Mouse (Mus musculus): Measurements from ENCODE around the gene Dgkz. TPM values are rescaled to one million over a fixed set of nuclear protein-coding genes. Genes with fewer than 3 reads are reported as not detected.
A peak's percentile ranks its signal among the peaks of the same experiment; 100 is the strongest.

The Dgkz gene
- polyA plus RNA-seq (2014; fragmentation: Nextera tagmentation; extraction: Ambion mirVana), result 26.7 and 29.1 TPM in 2 replicates

DNA sequence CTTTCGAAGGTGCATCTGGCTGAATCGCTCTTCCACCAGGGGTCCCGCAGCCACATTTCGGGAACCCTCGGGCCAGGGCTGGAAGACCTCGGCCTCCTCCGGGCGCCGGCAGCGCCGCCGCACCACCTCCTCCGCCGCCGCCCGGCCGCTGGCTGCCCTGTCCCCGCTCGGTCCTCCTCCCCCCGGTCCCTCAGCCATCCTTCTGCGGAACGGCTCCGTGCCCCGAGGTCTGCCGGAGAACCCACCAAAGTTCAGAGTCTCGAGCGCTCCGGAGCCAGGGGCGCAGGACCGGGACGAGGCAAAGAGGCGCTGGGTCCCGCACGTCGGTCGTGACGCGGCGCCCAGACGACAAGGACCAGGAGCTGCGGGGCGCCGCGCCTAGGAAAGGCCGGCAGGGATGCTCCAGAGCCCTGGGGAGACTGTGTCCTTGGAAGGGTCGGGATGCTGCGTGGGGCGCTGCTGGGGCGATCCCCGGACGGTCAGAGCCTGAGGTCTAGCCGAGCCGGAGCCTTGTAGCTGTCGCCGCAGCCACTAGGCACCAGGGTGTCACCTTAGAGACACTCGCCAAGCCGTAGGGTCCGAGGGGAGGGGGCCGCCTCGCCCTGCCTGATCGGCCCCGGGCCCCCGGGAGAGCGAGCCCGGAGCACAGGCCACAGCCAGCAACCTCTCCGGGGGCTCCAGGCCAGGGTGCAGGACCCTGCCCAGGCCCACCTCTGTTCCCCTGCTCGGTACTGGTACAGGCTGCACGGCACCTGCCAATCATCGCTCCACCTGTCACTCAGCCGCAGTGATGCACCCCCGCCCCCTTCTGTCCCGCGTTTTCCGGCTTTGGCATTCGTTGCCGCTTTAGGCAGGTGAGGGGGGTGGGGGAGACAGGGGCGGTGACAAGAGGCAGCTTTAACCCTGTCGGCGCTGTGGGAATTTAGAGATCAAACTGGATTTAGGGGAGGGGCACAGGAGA, at the start of gene Dgkz:
Dgkz (minus strand) TSS at position 284 of the 961 bp plus-strand sequence.
- under 1% methylated on average over 77 of the region's 79 CpGs for WGBS
- Histone ChIP-seq H3K4me3 (ENCODE audit: low read depth, low read length) (peak within 1 kb of the TSS; percentile 38), H3K27me3 (replicated peaks; ENCODE audit: control insufficient read depth, insufficient read depth, low read length) (peaks cover 30% of the 10 kb centered on the region), H3K4me1 (ENCODE audit: control insufficient read depth, insufficient read depth, low read length) (peaks cover 40% of the 10 kb centered on the region), H3K9me3 (replicated peaks; ENCODE audit: control insufficient read depth, low read length) (no peaks in the 10 kb centered on the region), H3K4me2 (ENCODE audit: low read length) (peak within 1 kb of the TSS; percentile 56), H3K27ac (ENCODE audit: low read depth, low read length) (no peak within 1 kb of the TSS), H3K36me3 (ENCODE audit: control insufficient read depth, insufficient read depth, low read length) (no peaks in the 10 kb centered on the region), H3K9ac (ENCODE audit: low read length) (peak within 1 kb of the TSS; percentile 54)
- peak; percentile 37 for ATAC-seq
- DNase-seq (ENCODE audit: low spot score), result no peak

DNA sequence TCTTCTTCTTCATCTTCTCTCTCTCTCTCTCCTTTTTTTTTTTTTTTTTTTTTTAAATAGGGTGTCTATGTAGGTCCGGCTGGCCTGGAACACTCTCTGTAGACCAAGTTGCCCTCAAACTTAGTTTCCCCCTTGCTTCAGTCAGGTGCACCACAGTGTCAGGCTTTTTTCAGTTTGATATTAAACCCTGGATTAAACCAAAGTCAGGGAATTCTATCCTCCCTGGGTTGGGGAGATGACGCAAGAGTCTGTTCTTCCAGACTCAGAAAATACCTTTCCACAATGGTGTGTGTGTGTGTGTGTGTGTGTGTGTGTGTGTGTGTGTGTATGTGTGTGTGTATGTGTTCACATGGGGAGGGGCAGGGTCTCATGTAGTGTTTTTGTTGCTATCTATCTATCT, 49.5 kb upstream of the Dgkz start:
- H3K9ac ChIP-seq (ENCODE audit: low read length), result no peak overlapping the region
- H3K27ac ChIP-seq (ENCODE audit: low read depth, low read length), result no peak overlapping the region
- no peaks in the 10 kb centered on the region for H3K9me3 ChIP-seq (replicated peaks; ENCODE audit: control insufficient read depth, low read length)
- no peaks in the 10 kb centered on the region for H3K36me3 ChIP-seq (ENCODE audit: control insufficient read depth, insufficient read depth, low read length)
- no peak for DNase-seq (ENCODE audit: low spot score)
- no peak overlapping the region for H3K4me2 ChIP-seq (ENCODE audit: low read length)
- peaks cover 9% of the 10 kb centered on the region; the same call in 1 of the 2 replicates for H3K27me3 ChIP-seq (replicated peaks; ENCODE audit: control insufficient read depth, insufficient read depth, low read length)
- peaks cover 2% of the 10 kb centered on the region; the same call in 1 of the 2 replicates for H3K4me1 ChIP-seq (ENCODE audit: control insufficient read depth, insufficient read depth, low read length)
- ATAC-seq, result no peak
- no peak overlapping the region for H3K4me3 ChIP-seq (ENCODE audit: low read depth, low read length)
- WGBS, result 98% methylated on average over 2 of the region's 2 CpGs

DNA sequence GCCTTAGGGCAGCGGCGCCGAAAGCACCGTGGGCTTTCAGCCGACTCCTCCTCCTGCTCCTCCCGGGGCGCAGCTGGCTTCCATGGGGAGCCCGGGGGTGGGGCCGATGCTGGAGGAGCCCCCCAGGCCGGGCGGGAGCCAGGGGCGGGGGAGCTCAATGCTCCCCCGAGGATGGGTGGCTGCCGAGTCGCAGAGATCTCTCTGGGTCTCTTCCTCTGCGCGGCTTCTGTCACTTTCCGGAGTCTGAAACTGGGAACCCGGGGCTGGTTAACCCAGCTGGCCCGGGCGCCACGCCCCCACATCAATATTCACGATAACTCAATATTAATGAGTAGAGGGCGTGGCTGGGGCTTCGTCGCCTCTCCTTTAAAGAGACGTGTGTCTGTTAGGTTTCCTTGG, 48.6 kb upstream of the Dgkz start, which contains the start of gene Creb3l1:
Creb3l1 (minus strand) TSS at position 229 of the 399 bp plus-strand sequence.
- peak within 1 kb of the TSS; percentile 56 for H3K4me3 ChIP-seq (ENCODE audit: low read depth, low read length)
- no peaks in the 10 kb centered on the region for H3K36me3 ChIP-seq (ENCODE audit: control insufficient read depth, insufficient read depth, low read length)
- no peaks in the 10 kb centered on the region for H3K9me3 ChIP-seq (replicated peaks; ENCODE audit: control insufficient read depth, low read length)
- H3K27me3 ChIP-seq (replicated peaks; ENCODE audit: control insufficient read depth, insufficient read depth, low read length), result peaks cover 9% of the 10 kb centered on the region; the same call in 1 of the 2 replicates
- ATAC-seq (peak; percentile 69), DNase-seq (ENCODE audit: low spot score) (peak; percentile 86)
- 0% methylated on average over 20 of the region's 27 CpGs for WGBS
- H3K9ac ChIP-seq (ENCODE audit: low read length), result peak within 1 kb of the TSS; percentile 62
- no peak within 1 kb of the TSS for H3K27ac ChIP-seq (ENCODE audit: low read depth, low read length)
- peak within 1 kb of the TSS; percentile 97 for H3K4me2 ChIP-seq (ENCODE audit: low read length)
- H3K4me1 ChIP-seq (ENCODE audit: control insufficient read depth, insufficient read depth, low read length), result peaks cover 2% of the 10 kb centered on the region; the same call in 1 of the 2 replicates

DNA sequence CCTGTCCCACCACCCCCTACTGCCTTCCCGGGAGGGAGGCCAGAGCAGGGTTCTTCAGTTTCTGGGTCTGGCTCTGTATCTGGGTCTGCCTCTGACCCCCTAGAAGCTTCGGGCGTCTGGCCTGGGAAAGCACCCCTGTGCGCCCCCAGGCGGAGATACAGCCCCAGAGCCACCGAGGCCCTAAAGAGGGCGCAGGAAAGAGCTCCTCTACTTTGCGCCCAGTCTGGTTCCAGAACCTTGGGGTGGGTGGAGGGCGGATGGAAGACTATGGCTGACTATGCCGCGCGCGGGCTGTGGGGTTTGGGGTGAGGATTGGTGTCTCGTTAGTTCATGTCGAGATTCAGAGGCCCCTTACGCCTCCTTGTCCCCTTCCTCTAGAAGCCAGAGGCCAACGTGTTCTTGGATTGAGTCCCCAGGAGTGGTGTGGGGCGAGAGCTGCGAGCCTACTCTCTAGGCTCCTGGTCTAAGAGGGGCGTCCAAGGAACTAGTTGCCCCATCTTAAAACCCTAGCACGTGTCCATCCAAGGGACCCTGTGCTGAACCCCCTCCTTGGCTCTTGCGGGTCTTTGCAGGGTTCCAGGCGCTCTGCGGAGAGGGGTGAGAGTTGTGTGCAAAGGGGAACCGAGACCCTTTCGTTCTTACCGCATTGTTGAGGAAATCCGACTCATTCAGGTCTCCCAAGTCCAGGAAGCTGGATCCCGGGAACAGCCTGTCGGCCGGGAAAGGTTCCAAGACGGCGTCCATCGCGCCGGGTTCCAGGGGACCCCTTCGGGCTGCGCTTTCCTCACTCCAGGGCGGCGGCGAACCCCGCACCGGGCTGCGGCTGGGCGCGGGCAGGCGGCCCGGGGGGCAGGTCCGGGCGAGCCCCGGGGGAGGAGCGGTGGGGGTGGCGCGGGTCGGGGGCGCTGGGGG, 48.0 kb upstream of the Dgkz start:
- H3K27me3 ChIP-seq (replicated peaks; ENCODE audit: control insufficient read depth, insufficient read depth, low read length), result peaks cover 9% of the 10 kb centered on the region; the same call in 1 of the 2 replicates
- peak overlapping the region; percentile 97 for H3K4me2 ChIP-seq (ENCODE audit: low read length)
- ATAC-seq, result peak; percentile 63

DNA sequence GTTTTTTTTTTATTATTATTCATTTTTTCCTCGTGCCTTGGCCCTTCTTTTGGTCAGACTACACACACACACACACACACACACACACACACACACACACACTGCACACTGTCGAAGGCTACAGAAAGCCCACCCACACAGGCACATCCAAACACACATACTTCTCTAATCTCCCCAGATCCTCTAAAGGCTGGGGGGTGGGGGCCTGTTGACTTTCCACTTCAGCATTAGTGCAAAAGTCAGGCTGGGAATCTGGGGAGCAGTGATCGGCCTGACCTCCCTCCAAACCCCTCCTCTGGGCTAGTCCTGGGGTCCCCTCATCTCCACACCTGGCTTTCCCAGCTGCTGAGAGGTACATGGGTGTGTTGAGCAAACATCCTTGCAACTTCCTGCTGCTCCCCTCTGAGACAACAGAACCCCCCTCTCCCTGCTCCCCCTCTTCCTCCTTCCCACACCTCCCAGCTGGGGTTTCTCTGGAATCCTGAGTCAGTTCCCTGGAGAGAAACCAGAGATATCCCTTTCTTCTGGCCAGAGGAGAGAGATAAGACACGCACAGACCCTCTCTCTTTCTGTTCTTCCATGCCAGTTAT, 45.1 kb upstream of the Dgkz start:
- H3K9me3 ChIP-seq (replicated peaks; ENCODE audit: control insufficient read depth, low read length), result no peaks in the 10 kb centered on the region
- H3K27me3 ChIP-seq (replicated peaks; ENCODE audit: control insufficient read depth, insufficient read depth, low read length), result peaks cover 9% of the 10 kb centered on the region; the same call in 1 of the 2 replicates
- 65% methylated on average over 4 of the region's 4 CpGs for WGBS
- DNase-seq (ENCODE audit: low spot score) (no peak), ATAC-seq (no peak)
- H3K4me3 ChIP-seq (ENCODE audit: low read depth, low read length), result no peak overlapping the region
- no peak overlapping the region for H3K27ac ChIP-seq (ENCODE audit: low read depth, low read length)
- peaks cover 4% of the 10 kb centered on the region; the same call in 1 of the 2 replicates for H3K4me1 ChIP-seq (ENCODE audit: control insufficient read depth, insufficient read depth, low read length)
- H3K36me3 ChIP-seq (ENCODE audit: control insufficient read depth, insufficient read depth, low read length), result no peaks in the 10 kb centered on the region
- no peak overlapping the region for H3K4me2 ChIP-seq (ENCODE audit: low read length)
- no peak overlapping the region for H3K9ac ChIP-seq (ENCODE audit: low read length)

More for the DNA sequence above, 48.0 kb upstream of the Dgkz start:
- Histone ChIP-seq H3K27ac (ENCODE audit: low read depth, low read length) (no peak overlapping the region), H3K9ac (ENCODE audit: low read length) (peak overlapping the region; percentile 62), H3K9me3 (replicated peaks; ENCODE audit: control insufficient read depth, low read length) (no peaks in the 10 kb centered on the region), H3K4me3 (ENCODE audit: low read depth, low read length) (peak overlapping the region; percentile 56), H3K4me1 (ENCODE audit: control insufficient read depth, insufficient read depth, low read length) (peaks cover 2% of the 10 kb centered on the region; the same call in 1 of the 2 replicates), H3K36me3 (ENCODE audit: control insufficient read depth, insufficient read depth, low read length) (no peaks in the 10 kb centered on the region)
- DNase-seq (ENCODE audit: low spot score), result peak; percentile 55
- WGBS, result 4% methylated on average over 47 of the region's 56 CpGs

DNA sequence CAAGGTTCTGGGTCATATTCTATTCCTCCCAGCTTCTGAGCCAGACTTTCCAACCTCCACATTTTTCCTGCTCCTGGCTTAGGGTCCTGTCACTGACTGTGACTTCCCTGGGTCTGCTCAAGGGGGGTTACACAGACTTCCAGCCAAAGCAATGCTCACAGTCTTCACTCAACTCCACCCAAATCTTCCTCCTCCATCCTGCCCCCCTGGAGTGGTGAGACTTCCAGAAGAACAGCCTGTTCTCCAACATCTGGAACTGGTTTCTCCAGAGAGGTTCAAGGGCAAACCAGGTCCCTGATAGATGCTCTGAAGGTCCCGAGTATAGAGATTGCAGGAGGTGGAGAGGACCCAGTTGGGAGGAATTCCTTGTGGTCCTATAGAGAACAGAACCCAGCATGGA, 41.8 kb upstream of the Dgkz start:
- no peak overlapping the region for H3K4me3 ChIP-seq (ENCODE audit: low read depth, low read length)
- no peaks in the 10 kb centered on the region for H3K36me3 ChIP-seq (ENCODE audit: control insufficient read depth, insufficient read depth, low read length)
- H3K4me2 ChIP-seq (ENCODE audit: low read length), result no peak overlapping the region
- H3K27ac ChIP-seq (ENCODE audit: low read depth, low read length), result no peak overlapping the region
- no peak overlapping the region for H3K9ac ChIP-seq (ENCODE audit: low read length)
- H3K4me1 ChIP-seq (ENCODE audit: control insufficient read depth, insufficient read depth, low read length), result 0 out of 2 replicates have a peak, but pooled peaks cover 2% of the 10 kb centered on the region
- H3K9me3 ChIP-seq (replicated peaks; ENCODE audit: control insufficient read depth, low read length), result no peaks in the 10 kb centered on the region
- ATAC-seq (no peak), DNase-seq (ENCODE audit: low spot score) (no peak)
- H3K27me3 ChIP-seq (replicated peaks; ENCODE audit: control insufficient read depth, insufficient read depth, low read length), result no peaks in the 10 kb centered on the region
- WGBS, result 89% methylated on average over 1 of the region's 1 CpGs

DNA sequence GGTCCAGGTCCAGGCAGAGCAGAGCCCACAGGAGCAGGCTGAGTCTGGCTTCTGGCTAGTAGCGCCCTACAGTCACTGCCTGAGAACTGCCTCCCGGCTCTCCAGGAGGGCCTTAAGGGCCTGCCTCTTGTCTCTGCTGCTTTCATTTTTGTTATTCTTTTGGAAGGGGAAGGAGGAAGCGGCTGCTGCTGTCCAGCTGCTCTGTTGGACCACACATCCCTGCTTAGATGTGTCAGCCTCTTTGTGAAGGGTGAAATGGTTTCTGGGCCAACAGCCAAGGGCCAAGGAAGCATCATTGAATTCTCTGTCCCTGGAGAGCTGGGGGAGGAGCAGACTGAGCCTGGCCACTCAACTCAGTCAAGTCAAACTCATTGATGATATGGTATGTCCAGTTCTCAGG, 41.3 kb upstream of the Dgkz start:
- DNase-seq (ENCODE audit: low spot score), result peak; percentile 22
- ATAC-seq, result no peak
- WGBS, result 50% methylated on average over 3 of the region's 3 CpGs

DNA sequence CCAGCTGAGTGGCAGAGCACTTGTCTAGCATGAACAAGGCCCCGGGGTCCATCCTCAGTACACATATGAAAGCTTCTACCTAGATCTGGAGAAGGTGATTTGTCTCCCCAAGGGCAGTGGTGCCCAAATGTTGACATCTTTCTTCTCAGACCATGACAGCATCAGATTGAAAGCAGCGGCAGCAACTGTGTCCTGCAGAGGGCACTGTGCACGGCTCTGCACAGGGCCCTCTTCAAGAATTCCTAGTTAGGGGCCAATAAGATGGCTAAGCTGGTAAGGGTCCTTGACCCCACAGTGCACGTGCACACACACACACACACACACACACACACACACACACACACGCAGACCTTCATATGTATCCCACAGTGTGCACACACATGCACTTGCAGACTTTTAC, 39.2 kb upstream of the Dgkz start:
- no peaks in the 10 kb centered on the region for H3K27me3 ChIP-seq (replicated peaks; ENCODE audit: control insufficient read depth, insufficient read depth, low read length)
- H3K9ac ChIP-seq (ENCODE audit: low read length), result no peak overlapping the region
- H3K27ac ChIP-seq (ENCODE audit: low read depth, low read length), result no peak overlapping the region
- H3K4me3 ChIP-seq (ENCODE audit: low read depth, low read length), result no peak overlapping the region
- no peaks in the 10 kb centered on the region for H3K9me3 ChIP-seq (replicated peaks; ENCODE audit: control insufficient read depth, low read length)
- ATAC-seq, result no peak
- H3K36me3 ChIP-seq (ENCODE audit: control insufficient read depth, insufficient read depth, low read length), result no peaks in the 10 kb centered on the region
- DNase-seq (ENCODE audit: low spot score), result no peak
- 78% methylated on average over 5 of the region's 5 CpGs for WGBS
- H3K4me2 ChIP-seq (ENCODE audit: low read length), result no peak overlapping the region
- 0 out of 2 replicates have a peak, but pooled peaks cover 2% of the 10 kb centered on the region for H3K4me1 ChIP-seq (ENCODE audit: control insufficient read depth, insufficient read depth, low read length)

More for the DNA sequence above, 41.3 kb upstream of the Dgkz start:
- no peaks in the 10 kb centered on the region for H3K36me3 ChIP-seq (ENCODE audit: control insufficient read depth, insufficient read depth, low read length)
- H3K27me3 ChIP-seq (replicated peaks; ENCODE audit: control insufficient read depth, insufficient read depth, low read length), result no peaks in the 10 kb centered on the region
- no peaks in the 10 kb centered on the region for H3K9me3 ChIP-seq (replicated peaks; ENCODE audit: control insufficient read depth, low read length)
- H3K27ac ChIP-seq (ENCODE audit: low read depth, low read length), result no peak overlapping the region
- 0 out of 2 replicates have a peak, but pooled peaks cover 2% of the 10 kb centered on the region for H3K4me1 ChIP-seq (ENCODE audit: control insufficient read depth, insufficient read depth, low read length)
- H3K4me3 ChIP-seq (ENCODE audit: low read depth, low read length), result no peak overlapping the region
- no peak overlapping the region for H3K9ac ChIP-seq (ENCODE audit: low read length)
- H3K4me2 ChIP-seq (ENCODE audit: low read length), result no peak overlapping the region

Data from forebrain, embryonic 14.5 days (tissue).